13 mouse cellular contexts compared by ENCODE assay signal in the genomic region with DNA sequence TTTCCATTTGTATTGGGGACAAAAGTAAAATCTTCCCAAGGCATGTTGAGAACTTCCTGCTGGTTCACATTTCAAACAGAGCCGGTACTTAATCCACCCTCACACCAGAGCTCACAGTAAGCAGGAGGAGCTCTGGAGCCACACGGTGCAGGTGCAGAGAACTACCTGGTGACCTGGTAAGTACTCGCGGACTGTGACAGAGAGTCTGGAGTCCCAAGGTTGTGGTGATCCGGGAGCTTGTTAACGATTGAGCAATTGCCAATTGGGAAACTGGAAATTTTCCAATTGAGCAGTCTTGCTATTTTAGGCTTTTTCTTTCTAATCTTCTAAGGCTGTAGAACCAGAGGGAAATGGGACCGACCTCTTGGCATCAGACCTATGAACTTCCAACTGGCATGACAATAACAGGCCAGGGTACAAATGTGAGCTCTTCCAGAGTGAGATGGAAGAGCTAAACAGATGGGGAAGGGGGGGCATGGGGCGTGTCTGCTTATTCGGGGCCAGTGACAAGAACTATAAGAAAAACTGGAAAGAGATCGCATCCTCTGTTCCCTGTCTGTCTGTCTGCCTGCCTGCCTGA. TPM values are rescaled to one million over a fixed set of nuclear protein-coding genes. Genes with fewer than 3 reads are reported as not detected.
A peak's percentile ranks its signal among the peaks of the same experiment; 100 is the strongest.
DNase-seq lines count a peak whose midpoint lies in the region; ATAC-seq and TF ChIP-seq lines count a peak whose summit lies in the region.
"Had no signal": no experiment of that assay in that cellular context is flagged by ENCODE, and none has a peak within 500 bp of the region (broad histone marks: within the 10 kb centered on the region; RNA-seq: fewer than 3 reads in every experiment).

A gene (plus strand): TSS at position 119 of the 580 bp plus-strand sequence.

- DNase-seq in adrenal gland, adult 2 months = peak; percentile 34
- DNase-seq in adrenal gland, adult 8-10 months = no peak
- peak; percentile 73 for DNase-seq in liver, adult 2 months (ENCODE audit: extremely low read depth, low read depth, low spot score)
- no peak for DNase-seq in liver
- peak; percentile 84 for DNase-seq in kidney, adult 9 months
- no peak for DNase-seq in thymus, postnatal 36 days
- DNase-seq in layer of hippocampus, postnatal 36 days = no peak
- DNase-seq: gastrocnemius, postnatal 36 days had no signal

- WGBS in liver, adult 2 months = 25% methylated on average over 10 of the region's 10 CpGs
- WGBS in stomach, embryonic 15.5 days = 54% methylated on average over 10 of the region's 10 CpGs

- TF ChIP-seq POLR2A in liver, adult 2 months (IDR thresholded peaks at IDR 0.05; ENCODE audit: extremely low read depth, insufficient read depth, low read length) = no peak

- H3K27ac ChIP-seq in liver, adult 2 months (replicated peaks; ENCODE audit: insufficient read depth, low read depth, low read length) = no peak within 1 kb of the TSS
- H3K27ac ChIP-seq in stomach, embryonic 15.5 days = peak within 1 kb of the TSS; percentile 46; the same call in 1 of the 2 replicates
- H3K27ac ChIP-seq: heart, embryonic 15.5 days; hindbrain, embryonic 15.5 days; liver, embryonic 14.5 days; midbrain, embryonic 12.5 days had no signal

- ATAC-seq in stomach, embryonic 15.5 days (ENCODE audit: insufficient read depth, low FRiP score, low read depth) = no peak

- no peak within 1 kb of the TSS for H3K9ac ChIP-seq in liver, adult 2 months (ENCODE audit: low read depth, low read length)
- H3K9ac ChIP-seq in stomach, embryonic 15.5 days = no peak within 1 kb of the TSS
- H3K9ac ChIP-seq: heart, embryonic 15.5 days; hindbrain, embryonic 15.5 days; liver, embryonic 14.5 days; midbrain, embryonic 12.5 days had no signal

- no peaks in the 10 kb centered on the region for H3K9me3 ChIP-seq in stomach, embryonic 15.5 days
- H3K9me3 ChIP-seq: heart, embryonic 15.5 days; hindbrain, embryonic 15.5 days; midbrain, embryonic 12.5 days had no signal

- no peaks in the 10 kb centered on the region for H3K36me3 ChIP-seq in liver, adult 2 months (ENCODE audit: control insufficient read depth, insufficient read depth, low read length)
- H3K36me3 ChIP-seq in stomach, embryonic 15.5 days = no peaks in the 10 kb centered on the region
- H3K36me3 ChIP-seq: heart, embryonic 15.5 days; hindbrain, embryonic 15.5 days; midbrain, embryonic 12.5 days had no signal

- no peak within 1 kb of the TSS for H3K4me3 ChIP-seq in liver, adult 2 months (ENCODE audit: insufficient read depth, low read depth, low read length)
- no peak within 1 kb of the TSS for H3K4me3 ChIP-seq in stomach, embryonic 15.5 days (replicated peaks)
- H3K4me3 ChIP-seq: heart, embryonic 15.5 days; hindbrain, embryonic 15.5 days; midbrain, embryonic 12.5 days had no signal

- TF ChIP-seq CTCF in liver, adult 2 months (IDR thresholded peaks at IDR 0.05; ENCODE audit: low read depth, low read length) = no peak

- H3K27me3 ChIP-seq in liver, adult 2 months (ENCODE audit: control insufficient read depth, insufficient read depth, low read length) = no peaks in the 10 kb centered on the region
- H3K27me3 ChIP-seq in stomach, embryonic 15.5 days (replicated peaks) = no peaks in the 10 kb centered on the region
- H3K27me3 ChIP-seq: heart, embryonic 15.5 days; hindbrain, embryonic 15.5 days had no signal

- H3K4me1 ChIP-seq in liver, adult 2 months (ENCODE audit: control insufficient read depth, insufficient read depth, low read length) = peaks cover 2% of the 10 kb centered on the region
- H3K4me1 ChIP-seq in stomach, embryonic 15.5 days = no peaks in the 10 kb centered on the region

- no peak within 1 kb of the TSS for H3K4me2 ChIP-seq in stomach, embryonic 15.5 days
- H3K4me2 ChIP-seq: heart, embryonic 15.5 days; hindbrain, embryonic 15.5 days; midbrain, embryonic 12.5 days had no signal

- H3K79me2 ChIP-seq in liver, adult 2 months (ENCODE audit: control insufficient read depth, insufficient read depth, low read length) = no peaks in the 10 kb centered on the region

RNA-seq across cellular contexts. Expression of the gene that starts here (rescaled TPM):
- under 1 TPM; 0.24 to 0.37 TPM for total RNA-seq in adrenal gland, adult 2 months (2021)
- polyA plus RNA-seq in adrenal gland, adult 2 months (2012; rRNA removed) = 0.10 TPM in 1 of 2 replicates, not detected in the other
- under 1 TPM in 3 of 4 experiments, not detected in 1; 0.10 to 0.43 (median 0.13) TPM for total RNA-seq in adrenal gland, adult 8-10 months (2022)
- total RNA-seq in liver, adult 2 months (2014; rRNA removed) = 0.13 TPM in 1 of 2 replicates, not detected in the other
- polyA plus RNA-seq in liver, adult 2 months (2012; rRNA removed) = 0.07 TPM in 1 of 2 replicates, not detected in the other
- 1.2 and 1.4 TPM in 2 replicates for polyA plus RNA-seq in stomach, embryonic 15.5 days (2015; fragmentation: Nextera tagmentation; extraction: Ambion mirVana)
- total RNA-seq in layer of hippocampus, postnatal 36 days (2021) = under 1 TPM; 0.22 to 0.33 TPM

Comparison
In these comparisons a context has a peak if more than half of its experiments do, and no peak if none do; other contexts are left out.
1. Peak in DNase-seq in adrenal gland, adult 2 months; RNA of the gene not detected or under 1 TPM.
2. Peak in DNase-seq in liver, adult 2 months; RNA of the gene not detected or under 1 TPM.